Mouse (Mus musculus) bone marrow, adult 2 months (tissue): ENCODE data around the gene Vti1a.

Experiments
- CTCF ChIP-seq: fragments of 200-500 bp; IDR thresholded peaks from 2 replicates; pipeline ENCODE4 v1.5.1; 2011; ENCODE audit warnings: low read length, control low read depth; ENCODE audit not compliant: control insufficient read depth, insufficient read depth
- POLR2A ChIP-seq: fragments of 200-500 bp; IDR thresholded peaks from 2 replicates; pipeline ENCODE4 v1.6.1; 2011; ENCODE audit warnings: low read depth, mild to moderate bottlenecking, control low read depth, low read length, borderline replicate concordance; ENCODE audit not compliant: control insufficient read depth

- TF ChIP-seq CTCF, result no peak
- TF ChIP-seq POLR2A, result no peak
Observed at GRCm38 (mm10) chr19:55292210-55292850, 23.8 kb upstream of the Vti1a start.
